Mouse (Mus musculus) neural tube, embryonic 15.5 days (tissue): ENCODE results near the gene Vezt. TPM values are rescaled to one million over a fixed set of nuclear protein-coding genes. Genes with fewer than 3 reads are reported as not detected.

Experiments used
- ATAC-seq: fragments of 200-750 bp; cut with Nextera tagmentation; 2 replicates; pipeline ENCODE4 v1.8.0; 2017; ENCODE audit warnings: mild to moderate bottlenecking, moderate TSS enrichment, moderate library complexity; ENCODE audit not compliant: low FRiP score
- H3K27ac ChIP-seq: fragments of 300-500 bp; sonication (generic); replicated peaks from 2 replicates; pipeline ENCODE4 v1.5.1; 2015; ENCODE audit warnings: mild to moderate bottlenecking, inconsistent platforms
- H3K27me3 ChIP-seq: fragments of 300-500 bp; sonication (generic); replicated peaks from 2 replicates; pipeline ENCODE4 v1.6.1; 2015; ENCODE audit warnings: inconsistent platforms
- H3K36me3 ChIP-seq: fragments of 300-500 bp; sonication (generic); 2 replicates; pipeline ENCODE4 v1.6.1; 2015; ENCODE audit warnings: inconsistent platforms
- H3K4me1 ChIP-seq: fragments of 300-500 bp; sonication (generic); 2 replicates; pipeline ENCODE4 v1.6.1; 2015; ENCODE audit warnings: inconsistent platforms
- H3K4me2 ChIP-seq: fragments of 300-500 bp; sonication (generic); 2 replicates; pipeline ENCODE4 v1.6.1; 2015; ENCODE audit warnings: inconsistent platforms, mild to moderate bottlenecking, moderate library complexity
- H3K4me3 ChIP-seq: fragments of 300-500 bp; sonication (generic); replicated peaks from 2 replicates; pipeline ENCODE4 v1.5.1; 2015; ENCODE audit warnings: mild to moderate bottlenecking, inconsistent platforms
- H3K9ac ChIP-seq: fragments of 300-500 bp; sonication (generic); replicated peaks from 2 replicates; pipeline ENCODE4 v1.6.1; 2015; ENCODE audit warnings: mild to moderate bottlenecking, inconsistent platforms
- H3K9me3 ChIP-seq: fragments of 300-500 bp; sonication (generic); replicated peaks from 2 replicates; pipeline ENCODE4 v1.6.1; 2016; ENCODE audit warnings: inconsistent platforms
- WGBS: fragments of 180-500 bp; shearing (Covaris S2); methylation state at CpG from one replicate; pipeline ENCODE4 v1.1.7; 2015; ENCODE audit warnings: mixed read lengths; 5-methylcytosine and 5-hydroxymethylcytosine counted together
- polyA plus RNA-seq: library from polyadenylated mRNA; unstranded; fragments of >200 nt; fragmentation: Nextera tagmentation; extraction: Ambion mirVana; gene quantifications from 2 replicates; pipeline ENCODE4 v1.2.1, GENCODE M21; 2015

Vezt gene
- polyA plus RNA-seq, 1 experiment from 2014 or later = 42.3 TPM

DNA sequence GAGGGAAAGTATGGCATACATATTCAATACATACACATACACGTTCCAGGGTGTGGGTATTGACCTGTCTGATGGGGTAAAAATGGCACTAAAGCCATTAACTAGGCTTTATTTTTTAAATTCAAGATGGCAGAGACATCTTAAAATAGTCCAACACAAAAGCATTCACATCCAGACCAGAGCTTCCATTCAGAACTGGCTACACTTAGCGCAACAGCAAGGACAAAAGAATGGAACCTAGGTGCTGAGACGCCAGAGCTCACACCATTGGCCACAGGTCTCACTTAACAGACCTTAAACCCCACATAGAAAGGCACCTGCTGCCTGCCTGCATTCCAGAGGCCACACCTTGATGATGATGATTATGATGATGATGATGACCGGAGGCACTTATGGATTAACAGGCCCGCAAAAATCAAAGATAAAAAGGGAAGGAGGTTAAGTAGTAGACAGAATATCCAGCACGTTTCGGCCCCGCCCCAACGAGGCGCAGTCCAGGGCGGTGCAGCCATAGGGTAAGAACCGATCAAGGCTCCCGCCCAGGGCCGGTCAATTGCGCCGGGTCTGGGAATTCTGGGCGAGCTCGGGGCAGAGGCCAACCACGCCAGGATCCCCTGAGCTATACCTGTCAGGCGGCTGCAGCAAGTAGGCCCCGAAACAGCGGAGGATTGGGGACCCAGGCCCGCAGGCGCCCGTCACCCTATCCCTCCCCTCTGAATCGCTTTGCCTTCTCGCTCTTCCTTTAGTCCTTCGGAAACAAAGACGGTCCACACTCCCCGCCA, 550 bp downstream of the Vezt start:
- Histone ChIP-seq H3K27me3 (no peaks in the 10 kb centered on the region), H3K4me3 (peak overlapping the region; percentile 66), H3K27ac (peak overlapping the region; percentile 82), H3K9ac (peak overlapping the region; percentile 77), H3K36me3 (peaks cover 1% of the 10 kb centered on the region; the same call in 1 of the 2 replicates), H3K4me2 (peak overlapping the region; percentile 64), H3K9me3 (no peaks in the 10 kb centered on the region), H3K4me1 (peaks cover 34% of the 10 kb centered on the region)
- ATAC-seq = peak; percentile 80
- 2% methylated on average over 30 of the region's 30 CpGs for WGBS

DNA sequence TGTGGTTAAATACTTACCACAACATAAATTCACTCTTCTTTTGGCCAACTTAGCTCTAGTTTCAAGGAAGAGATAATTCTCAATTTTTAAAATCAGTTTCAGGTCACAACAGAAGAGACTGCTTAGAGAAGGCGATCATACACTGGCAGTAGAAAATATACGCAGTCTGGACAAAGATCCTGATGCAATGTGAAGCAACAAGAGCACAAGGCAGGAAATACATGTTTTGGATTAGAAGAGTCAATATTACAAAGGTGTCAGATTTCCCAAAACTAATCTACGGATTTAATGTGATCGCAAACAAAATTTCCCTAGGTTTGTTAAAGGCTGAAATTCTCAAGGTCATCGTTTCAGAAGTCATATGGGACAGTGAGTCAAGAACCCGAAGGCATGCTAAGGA, 4.5 kb downstream of the Vezt start:
- H3K27ac ChIP-seq = no peak overlapping the region
- H3K36me3 ChIP-seq = peaks cover 15% of the 10 kb centered on the region; the same call in 1 of the 2 replicates
- no peak overlapping the region for H3K4me2 ChIP-seq
- H3K9me3 ChIP-seq = no peaks in the 10 kb centered on the region
- ATAC-seq = no peak
- WGBS = 96% methylated on average over 6 of the region's 6 CpGs
- no peaks in the 10 kb centered on the region for H3K27me3 ChIP-seq
- H3K4me3 ChIP-seq = no peak overlapping the region
- H3K9ac ChIP-seq = no peak overlapping the region
- H3K4me1 ChIP-seq = peaks cover 29% of the 10 kb centered on the region

DNA sequence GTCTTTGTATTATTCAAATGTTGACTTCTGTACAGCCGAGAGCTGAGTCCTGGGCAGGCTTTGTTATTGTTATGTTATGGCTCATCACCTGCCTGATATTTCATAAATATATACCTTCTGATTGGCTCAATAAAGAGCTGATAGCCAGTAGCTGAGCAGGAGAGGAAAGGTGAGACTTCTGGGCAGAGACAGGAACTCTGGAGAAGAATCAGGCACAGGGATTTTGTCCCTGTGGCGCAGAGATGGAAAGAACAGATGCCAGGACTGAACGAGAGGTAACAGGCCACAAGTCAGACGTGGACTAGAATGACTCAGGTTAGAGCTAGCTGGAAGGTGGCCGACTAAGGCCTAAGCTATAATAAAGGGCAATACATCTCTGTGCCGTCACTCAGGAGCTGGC, 7.1 kb downstream of the Vezt start:
- no peak for ATAC-seq
- Histone ChIP-seq H3K9ac (no peak overlapping the region), H3K4me2 (no peak overlapping the region), H3K36me3 (peaks cover 20% of the 10 kb centered on the region; the same call in 1 of the 2 replicates), H3K4me3 (no peak overlapping the region), H3K27ac (no peak overlapping the region), H3K27me3 (no peaks in the 10 kb centered on the region), H3K4me1 (peaks cover 16% of the 10 kb centered on the region), H3K9me3 (no peaks in the 10 kb centered on the region)
- WGBS = 81% methylated on average over 6 of the region's 6 CpGs

DNA sequence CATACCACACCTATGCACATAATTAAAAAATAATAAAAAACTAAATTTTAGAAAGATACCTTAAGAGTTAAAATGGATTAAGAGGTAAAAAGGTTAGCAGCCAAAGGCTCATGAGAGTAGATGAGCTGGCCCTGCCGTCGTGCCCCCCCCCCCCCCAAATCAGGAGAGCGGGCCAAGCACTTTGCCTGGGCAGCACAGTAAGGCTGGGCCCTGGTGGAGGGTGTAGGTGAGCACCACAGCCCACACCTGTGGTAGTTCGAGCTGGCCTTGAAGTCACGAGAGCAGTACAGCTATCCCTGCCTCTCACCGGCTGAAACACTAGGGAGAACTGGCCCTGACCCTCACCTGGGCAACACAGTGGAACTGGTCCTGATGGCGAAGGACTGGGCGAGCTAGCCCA, 10.5 kb downstream of the Vezt start:
- Histone ChIP-seq H3K27me3 (no peaks in the 10 kb centered on the region), H3K4me2 (no peak overlapping the region), H3K9ac (no peak overlapping the region), H3K4me3 (no peak overlapping the region), H3K36me3 (peaks cover 20% of the 10 kb centered on the region; the same call in 1 of the 2 replicates), H3K27ac (no peak overlapping the region), H3K4me1 (no peaks in the 10 kb centered on the region; the same call in 1 of the 2 replicates), H3K9me3 (no peaks in the 10 kb centered on the region)
- ATAC-seq = peak; percentile 45; the same call in 1 of the 2 replicates
- 92% methylated on average over 8 of the region's 8 CpGs for WGBS

DNA sequence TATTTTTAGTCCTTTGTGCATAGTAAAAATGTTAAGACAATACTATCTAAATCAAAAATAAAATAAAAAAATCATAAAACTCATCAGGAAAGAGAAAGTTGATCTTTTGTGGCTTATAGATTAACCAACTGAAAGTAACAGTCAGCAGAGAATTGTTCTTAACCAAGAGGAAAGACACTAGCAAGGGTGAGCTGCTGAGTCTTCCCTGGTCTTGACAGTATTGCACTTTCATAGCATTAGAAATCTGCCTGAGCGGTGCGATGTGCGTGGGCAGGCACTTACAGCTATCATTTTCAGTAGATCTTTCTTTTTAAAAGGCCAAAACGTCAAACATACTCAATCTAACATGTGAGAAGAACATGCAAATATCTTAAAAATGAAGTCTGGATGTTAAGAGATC, 14.6 kb downstream of the Vezt start:
- Histone ChIP-seq H3K27ac (no peak overlapping the region), H3K4me2 (no peak overlapping the region), H3K27me3 (no peaks in the 10 kb centered on the region), H3K4me1 (no peaks in the 10 kb centered on the region; the same call in 1 of the 2 replicates), H3K9me3 (no peaks in the 10 kb centered on the region), H3K4me3 (no peak overlapping the region), H3K36me3 (peaks cover 4% of the 10 kb centered on the region; the same call in 1 of the 2 replicates), H3K9ac (no peak overlapping the region)
- no peak for ATAC-seq
- WGBS = 92% methylated on average over 4 of the region's 4 CpGs

DNA sequence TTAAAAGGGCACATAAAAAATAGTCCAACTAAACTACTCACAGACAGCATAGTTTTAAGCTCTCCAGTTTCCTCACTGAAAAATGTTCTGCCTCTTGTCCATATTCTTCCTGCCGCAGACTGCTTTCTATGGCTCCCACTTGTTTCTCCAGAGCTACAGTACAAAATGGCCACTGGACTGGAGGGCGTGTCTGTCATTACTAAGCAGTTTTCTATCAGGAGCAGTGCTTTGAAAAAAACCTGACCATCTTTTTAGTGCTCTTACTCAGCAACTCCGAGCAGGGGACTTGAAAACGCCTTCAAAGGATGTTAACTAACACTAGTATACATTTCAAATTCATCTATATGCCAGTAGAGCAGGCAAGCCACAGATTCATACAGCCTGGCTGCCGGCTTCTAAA, 15.0 kb downstream of the Vezt start:
- Histone ChIP-seq H3K27me3 (no peaks in the 10 kb centered on the region), H3K4me2 (no peak overlapping the region), H3K27ac (no peak overlapping the region), H3K4me1 (no peaks in the 10 kb centered on the region; the same call in 1 of the 2 replicates), H3K36me3 (peaks cover 4% of the 10 kb centered on the region; the same call in 1 of the 2 replicates), H3K4me3 (no peak overlapping the region), H3K9ac (no peak overlapping the region), H3K9me3 (no peaks in the 10 kb centered on the region)
- WGBS = 78% methylated on average over 5 of the region's 5 CpGs
- no peak for ATAC-seq

DNA sequence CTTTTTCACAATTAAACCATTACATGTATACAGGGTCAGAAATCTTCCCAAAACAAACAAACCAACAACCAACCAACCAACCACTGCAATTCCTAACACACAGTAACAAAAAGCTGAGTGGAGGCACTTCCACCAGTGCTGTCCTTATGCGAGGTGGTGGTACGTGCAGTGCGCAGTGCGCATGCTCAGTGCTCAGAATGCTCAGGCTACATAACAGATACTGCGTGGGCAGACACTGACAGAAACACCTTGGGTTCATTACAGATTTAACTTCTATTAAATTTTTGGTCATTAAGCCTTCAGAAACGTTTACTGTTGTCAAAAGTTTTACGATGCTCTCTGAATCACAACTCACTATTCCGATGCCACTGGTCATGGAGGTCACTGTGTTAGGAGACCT, 18.2 kb downstream of the Vezt start:
- H3K36me3 ChIP-seq = no peaks in the 10 kb centered on the region
- no peak overlapping the region for H3K4me2 ChIP-seq
- 92% methylated on average over 8 of the region's 8 CpGs for WGBS
- no peaks in the 10 kb centered on the region for H3K9me3 ChIP-seq
- H3K27me3 ChIP-seq = no peaks in the 10 kb centered on the region
- no peak overlapping the region for H3K9ac ChIP-seq
- 0 out of 2 replicates have a peak, but pooled peaks have one; percentile 28 for ATAC-seq
- no peak overlapping the region for H3K4me3 ChIP-seq
- H3K27ac ChIP-seq = no peak overlapping the region
- H3K4me1 ChIP-seq = peaks cover 4% of the 10 kb centered on the region; the same call in 1 of the 2 replicates

DNA sequence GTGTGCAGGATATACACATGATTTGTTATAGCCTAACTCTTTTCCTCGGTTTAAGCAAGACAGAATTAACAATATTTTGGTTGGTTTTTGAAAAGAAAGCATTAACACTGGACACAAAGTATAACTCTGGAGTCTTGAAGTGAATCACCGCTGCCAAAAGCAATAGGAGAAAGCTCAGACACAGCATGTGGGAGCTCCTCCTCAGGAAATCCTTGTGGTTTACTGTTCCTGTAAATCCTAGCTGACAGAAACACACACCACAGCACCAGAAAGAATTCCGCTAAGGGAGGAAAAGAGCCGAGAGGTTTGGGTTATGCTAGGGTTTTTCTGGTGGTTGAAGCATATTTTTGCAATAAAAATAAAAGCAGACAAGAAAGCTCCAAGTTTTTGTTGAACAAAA, 21.4 kb downstream of the Vezt start:
- Histone ChIP-seq H3K27me3 (no peaks in the 10 kb centered on the region), H3K4me1 (0 out of 2 replicates have a peak, but pooled peaks cover 4% of the 10 kb centered on the region), H3K27ac (no peak overlapping the region), H3K36me3 (no peaks in the 10 kb centered on the region), H3K4me2 (no peak overlapping the region), H3K4me3 (no peak overlapping the region), H3K9me3 (no peaks in the 10 kb centered on the region), H3K9ac (no peak overlapping the region)
- WGBS = 58% methylated on average over 4 of the region's 4 CpGs
- ATAC-seq = no peak

DNA sequence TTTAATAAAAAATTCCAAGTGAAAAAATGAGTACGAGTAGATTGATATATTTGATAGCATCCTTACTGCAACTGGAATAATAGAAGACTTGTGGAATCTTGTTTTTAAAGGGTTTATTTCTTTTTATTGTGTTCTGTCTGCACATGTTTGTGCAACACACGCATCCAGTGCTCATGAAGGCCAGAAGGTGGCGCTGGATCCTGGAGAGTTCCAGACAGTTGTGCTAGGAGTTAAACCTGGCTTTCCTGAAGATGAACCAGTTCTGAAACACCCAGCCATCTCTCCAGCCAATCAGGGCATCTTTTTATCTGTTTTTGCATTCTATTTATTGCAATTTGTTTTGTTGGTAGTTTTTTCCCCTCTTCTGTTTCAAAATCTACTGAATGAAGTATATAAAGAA, 22.4 kb downstream of the Vezt start:
- Histone ChIP-seq H3K27me3 (no peaks in the 10 kb centered on the region), H3K4me1 (0 out of 2 replicates have a peak, but pooled peaks cover 4% of the 10 kb centered on the region), H3K36me3 (no peaks in the 10 kb centered on the region), H3K9me3 (no peaks in the 10 kb centered on the region), H3K4me3 (no peak overlapping the region), H3K4me2 (no peak overlapping the region), H3K9ac (no peak overlapping the region), H3K27ac (no peak overlapping the region)
- no peak for ATAC-seq
- 54% methylated on average over 3 of the region's 3 CpGs for WGBS

DNA sequence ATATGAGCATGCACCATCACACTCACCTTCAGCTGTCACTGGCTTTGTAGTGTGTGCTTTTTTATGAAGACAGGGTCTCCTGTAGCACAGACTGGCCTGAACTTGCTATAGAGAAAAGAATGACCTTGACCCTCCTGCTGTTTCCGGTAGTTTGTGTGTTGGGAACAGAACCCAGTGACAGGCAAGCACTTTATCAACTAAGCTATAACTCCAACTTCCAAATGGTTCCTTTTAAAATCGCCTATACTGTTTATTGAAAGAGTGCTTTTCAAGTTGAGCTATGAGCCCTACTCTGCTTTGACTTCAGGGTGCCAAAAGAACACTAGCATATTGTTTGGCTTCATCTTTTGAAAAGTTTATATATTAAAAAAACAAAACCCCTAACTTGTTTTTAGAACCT, 24.6 kb downstream of the Vezt start:
- no peaks in the 10 kb centered on the region for H3K27me3 ChIP-seq
- no peaks in the 10 kb centered on the region for H3K9me3 ChIP-seq
- H3K9ac ChIP-seq = no peak overlapping the region
- no peak overlapping the region for H3K4me3 ChIP-seq
- no peak overlapping the region for H3K4me2 ChIP-seq
- no peak for ATAC-seq
- H3K36me3 ChIP-seq = peaks cover 4% of the 10 kb centered on the region
- H3K27ac ChIP-seq = peak overlapping the region; percentile 45; the same call in 1 of the 2 replicates
- 0 out of 2 replicates have a peak, but pooled peaks cover 4% of the 10 kb centered on the region for H3K4me1 ChIP-seq
- WGBS = 32% methylated on average over 2 of the region's 2 CpGs

DNA sequence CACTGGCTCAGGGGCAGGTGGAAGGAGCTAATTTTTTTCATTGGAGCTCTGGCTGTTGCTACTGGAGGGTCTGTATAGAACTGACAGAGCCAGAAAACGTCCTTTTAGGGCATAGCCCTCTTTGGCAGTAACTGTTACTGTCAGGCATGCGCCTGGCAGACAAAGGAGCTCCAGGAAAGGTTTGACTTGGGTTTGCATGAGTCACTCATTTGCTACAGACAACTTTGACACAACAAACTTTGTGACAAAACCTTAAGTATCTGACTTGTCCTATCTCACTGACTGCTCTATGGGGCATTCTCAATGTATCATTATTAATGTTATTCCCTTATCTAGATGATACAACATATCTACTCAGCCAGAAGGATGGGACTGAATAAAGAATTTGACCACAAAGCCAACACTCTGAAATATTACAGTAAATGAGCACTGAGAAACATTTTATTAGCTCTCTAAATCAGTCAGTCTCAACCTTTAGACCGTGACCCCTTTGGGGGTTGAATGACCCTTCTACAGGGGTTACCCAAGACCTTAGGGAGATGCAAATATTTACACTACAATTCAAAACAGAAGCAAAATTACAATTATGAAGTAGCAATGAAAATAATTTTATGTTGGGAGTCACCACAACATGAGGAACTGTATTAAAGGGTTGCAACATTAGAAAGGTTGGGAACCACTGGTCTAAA, 25.5 kb downstream of the Vezt start:
- Histone ChIP-seq H3K27ac (no peak overlapping the region), H3K4me2 (no peak overlapping the region), H3K36me3 (peaks cover 10% of the 10 kb centered on the region), H3K4me1 (0 out of 2 replicates have a peak, but pooled peaks cover 4% of the 10 kb centered on the region), H3K9ac (no peak overlapping the region), H3K27me3 (no peaks in the 10 kb centered on the region), H3K9me3 (no peaks in the 10 kb centered on the region), H3K4me3 (no peak overlapping the region)
- 78% methylated on average over 3 of the region's 3 CpGs for WGBS
- ATAC-seq = no peak

DNA sequence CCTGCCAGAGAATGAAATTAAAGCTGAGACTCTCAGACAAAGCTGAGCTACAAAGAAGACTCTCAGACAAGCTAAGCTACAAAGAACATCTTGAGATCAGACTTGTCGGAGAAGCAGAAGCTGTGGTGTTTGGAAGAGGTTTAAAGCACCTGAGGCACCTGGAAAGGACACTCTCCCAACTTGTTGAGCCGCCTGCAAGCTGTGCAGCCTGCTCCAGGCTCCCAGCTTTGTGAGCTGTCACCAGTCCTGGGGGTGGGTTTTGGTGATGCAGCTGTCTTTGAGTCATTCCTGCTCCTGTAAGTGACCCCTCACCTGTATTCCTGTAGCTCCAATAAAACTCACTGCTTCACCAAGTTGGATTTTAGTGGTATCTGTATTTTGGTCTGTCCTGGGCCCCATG, 27.3 kb downstream of the Vezt start:
- no peak overlapping the region for H3K4me2 ChIP-seq
- H3K27ac ChIP-seq = no peak overlapping the region
- no peak for ATAC-seq
- H3K36me3 ChIP-seq = peaks cover 18% of the 10 kb centered on the region
- H3K27me3 ChIP-seq = no peaks in the 10 kb centered on the region
- no peaks in the 10 kb centered on the region for H3K9me3 ChIP-seq
- WGBS = 95% methylated on average over 2 of the region's 2 CpGs
- no peaks in the 10 kb centered on the region for H3K4me1 ChIP-seq
- no peak overlapping the region for H3K4me3 ChIP-seq
- no peak overlapping the region for H3K9ac ChIP-seq
